Mouse (Mus musculus): ENCODE measurements at regions not wholly inside any gene's neighbourhood (a gene's known extent, or its start where the extent isn't known, plus 50 kb on each side); places are given as distances from the start of the nearest gene placed in this dataset.

- H3K36me3 ChIP-seq (ENCODE audit: control insufficient read depth, insufficient read depth, low read length), result no peaks in the 10 kb centered on the region
- peak; percentile 88 to 91 for DNase-seq
- H3K9ac ChIP-seq (ENCODE audit: low read depth, low read length), result peak overlapping the region; percentile 90
- TF ChIP-seq POLR2A (IDR thresholded peaks at IDR 0.05; ENCODE audit: insufficient read depth, low read depth, low read length) (peak; percentile 85), CTCF (IDR thresholded peaks at IDR 0.05) (no peak), EP300 (IDR thresholded peaks at IDR 0.05; ENCODE audit: insufficient read depth, low read depth, low read length) (0 out of 2 replicates have a peak, but pooled peaks have one; percentile 12)
- no peaks in the 10 kb centered on the region for H3K27me3 ChIP-seq (ENCODE audit: control insufficient read depth, insufficient read depth, low read length)
- intact Hi-C loops (cut with DNase I), result loop anchor here (1.0 to 10.0 kb wide), 3 partner anchors 32 to 150 kb away; partner anchors contain the start of gene Rrbp1
- H3K27ac ChIP-seq, result peak overlapping the region; percentile 97
- H3K79me2 ChIP-seq (replicated peaks; ENCODE audit: control insufficient read depth, insufficient read depth, low read length), result no peaks in the 10 kb centered on the region
- peak overlapping the region; percentile 93 for H3K4me3 ChIP-seq
- under 1% methylated on average over 37 of the region's 37 CpGs for WGBS
- peaks cover 6% of the 10 kb centered on the region for H3K4me1 ChIP-seq (ENCODE audit: control insufficient read depth, insufficient read depth, low read length)
These were observed 105.3 kb upstream of the Mgme1 start for GRCm38 (mm10) chr2:144164986-144165821.

- peaks cover 6% of the 10 kb centered on the region for H3K4me1 ChIP-seq (ENCODE audit: control insufficient read depth, insufficient read depth, low read length)
- peak overlapping the region; percentile 93 for H3K4me3 ChIP-seq
- no peak for DNase-seq
- no peaks in the 10 kb centered on the region for H3K36me3 ChIP-seq (ENCODE audit: control insufficient read depth, insufficient read depth, low read length)
- H3K27me3 ChIP-seq (ENCODE audit: control insufficient read depth, insufficient read depth, low read length), result no peaks in the 10 kb centered on the region
- intact Hi-C loops (cut with DNase I), result loop anchor here (10.0 kb wide), 2 partner anchors 81 to 151 kb away; partner anchors contain the start of gene Rrbp1
- peak overlapping the region; percentile 90 for H3K9ac ChIP-seq (ENCODE audit: low read depth, low read length)
- TF ChIP-seq POLR2A (IDR thresholded peaks at IDR 0.05; ENCODE audit: insufficient read depth, low read depth, low read length) (no peak), CTCF (IDR thresholded peaks at IDR 0.05) (no peak), EP300 (IDR thresholded peaks at IDR 0.05; ENCODE audit: insufficient read depth, low read depth, low read length) (no peak)
- 32% methylated on average over 12 of the region's 12 CpGs for WGBS
- no peaks in the 10 kb centered on the region for H3K79me2 ChIP-seq (replicated peaks; ENCODE audit: control insufficient read depth, insufficient read depth, low read length)
- peak overlapping the region; percentile 97 for H3K27ac ChIP-seq
These were observed 104.2 kb upstream of the Mgme1 start for GRCm38 (mm10) chr2:144166102-144166750.

GRCm38 (mm10) chr2:144169576-144170178 is 100.8 kb upstream of the Mgme1 start:
- no peaks in the 10 kb centered on the region for H3K27me3 ChIP-seq (ENCODE audit: control insufficient read depth, insufficient read depth, low read length)
- intact Hi-C loops (cut with DNase I), result loop anchor here (10.0 kb wide), 2 partner anchors 85 to 155 kb away; partner anchors contain the start of gene Rrbp1

GRCm38 (mm10) chr2:144172100-144172770 is 98.2 kb upstream of the Mgme1 start:
- Histone ChIP-seq H3K4me3 (peak overlapping the region; percentile 54), H3K27me3 (ENCODE audit: control insufficient read depth, insufficient read depth, low read length) (no peaks in the 10 kb centered on the region), H3K9ac (ENCODE audit: low read depth, low read length) (peak overlapping the region; percentile 62), H3K4me1 (ENCODE audit: control insufficient read depth, insufficient read depth, low read length) (no peaks in the 10 kb centered on the region), H3K36me3 (ENCODE audit: control insufficient read depth, insufficient read depth, low read length) (no peaks in the 10 kb centered on the region), H3K79me2 (replicated peaks; ENCODE audit: control insufficient read depth, insufficient read depth, low read length) (no peaks in the 10 kb centered on the region), H3K27ac (peak overlapping the region; percentile 29)
- peak; percentile 61 to 67 for DNase-seq
- intact Hi-C loops (cut with DNase I), result no loop called here
- 21% methylated on average over 9 of the region's 9 CpGs for WGBS
- TF ChIP-seq POLR2A (IDR thresholded peaks at IDR 0.05; ENCODE audit: insufficient read depth, low read depth, low read length) (peak; percentile 51; the same call in 1 of the 2 replicates), CTCF (IDR thresholded peaks at IDR 0.05) (no peak)

More at GRCm38 (mm10) chr2:144169576-144170178, 100.8 kb upstream of the Mgme1 start:
- Histone ChIP-seq H3K36me3 (ENCODE audit: control insufficient read depth, insufficient read depth, low read length) (no peaks in the 10 kb centered on the region), H3K4me1 (ENCODE audit: control insufficient read depth, insufficient read depth, low read length) (peaks cover 4% of the 10 kb centered on the region), H3K27ac (no peak overlapping the region), H3K4me3 (no peak overlapping the region), H3K79me2 (replicated peaks; ENCODE audit: control insufficient read depth, insufficient read depth, low read length) (no peaks in the 10 kb centered on the region), H3K9ac (ENCODE audit: low read depth, low read length) (no peak overlapping the region)
- TF ChIP-seq POLR2A (IDR thresholded peaks at IDR 0.05; ENCODE audit: insufficient read depth, low read depth, low read length), result no peak
- TF ChIP-seq CTCF (IDR thresholded peaks at IDR 0.05), result no peak
- no peak for TF ChIP-seq EP300 (IDR thresholded peaks at IDR 0.05; ENCODE audit: insufficient read depth, low read depth, low read length)
- DNase-seq, result no peak
- 72% methylated on average over 4 of the region's 4 CpGs for WGBS

- intact Hi-C loops (cut with DNase I), result no loop called here
- no peaks in the 10 kb centered on the region for H3K36me3 ChIP-seq (ENCODE audit: control insufficient read depth, insufficient read depth, low read length)
- no peak overlapping the region for H3K4me3 ChIP-seq
- H3K79me2 ChIP-seq (replicated peaks; ENCODE audit: control insufficient read depth, insufficient read depth, low read length), result no peaks in the 10 kb centered on the region
- 38% methylated on average over 8 of the region's 8 CpGs for WGBS
- H3K27ac ChIP-seq, result no peak overlapping the region
- peaks cover 3% of the 10 kb centered on the region for H3K4me1 ChIP-seq (ENCODE audit: control insufficient read depth, insufficient read depth, low read length)
- no peaks in the 10 kb centered on the region for H3K27me3 ChIP-seq (ENCODE audit: control insufficient read depth, insufficient read depth, low read length)
- TF ChIP-seq EP300 (IDR thresholded peaks at IDR 0.05; ENCODE audit: insufficient read depth, low read depth, low read length) (no peak), POLR2A (IDR thresholded peaks at IDR 0.05; ENCODE audit: insufficient read depth, low read depth, low read length) (no peak), CTCF (IDR thresholded peaks at IDR 0.05) (no peak)
- H3K9ac ChIP-seq (ENCODE audit: low read depth, low read length), result no peak overlapping the region
- no peak for DNase-seq
These were observed 96.9 kb upstream of the Mgme1 start for GRCm38 (mm10) chr2:144173358-144174106.

Data from heart, adult 2 months (tissue).